Comparison of ENCODE assay signal across 9 mouse cellular contexts in the genomic region with DNA sequence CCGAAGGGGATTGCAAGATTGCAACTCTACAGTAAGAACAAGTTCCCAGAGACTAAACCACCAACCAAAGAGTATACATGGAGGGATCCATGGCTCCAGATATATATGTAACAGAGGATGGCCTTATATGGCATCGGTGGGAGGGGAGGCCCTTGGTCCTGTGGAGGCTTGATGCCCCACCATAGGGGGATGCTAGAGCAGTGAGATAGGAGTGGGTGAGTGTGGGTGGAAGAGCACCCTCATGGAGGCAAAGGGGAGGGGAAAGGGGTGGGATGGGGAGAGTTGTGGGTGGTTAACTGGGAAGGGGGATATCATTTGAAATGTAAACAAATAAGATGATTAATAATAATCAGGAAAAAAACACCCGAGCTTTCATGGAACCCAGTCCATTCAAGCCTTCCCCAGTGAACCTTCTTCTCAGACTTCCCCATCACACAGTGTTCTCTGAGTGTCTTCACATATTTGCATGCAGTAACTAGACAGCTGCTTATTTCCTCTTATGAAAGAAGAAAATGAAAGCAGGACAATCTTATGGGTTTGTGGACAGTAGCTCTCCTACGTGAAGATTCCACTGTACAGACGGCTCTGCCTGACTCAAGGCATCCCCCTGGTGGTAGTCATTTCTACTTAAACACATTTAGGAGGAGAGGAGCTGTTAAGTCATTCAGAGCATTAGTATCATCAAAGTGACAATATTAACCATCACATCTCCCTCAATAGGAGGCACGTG.
DNase-seq lines count a peak whose midpoint lies in the region; ATAC-seq and TF ChIP-seq lines count a peak whose summit lies in the region.
"Had no signal": no experiment of that assay in that cellular context is flagged by ENCODE, and none has a peak within 500 bp of the region (broad histone marks: within the 10 kb centered on the region; RNA-seq: fewer than 3 reads in every experiment).

No protein-coding gene starts in this region.

- no peaks in the 10 kb centered on the region for H3K79me2 ChIP-seq in MEL (ENCODE audit: control insufficient read depth, insufficient read depth, low read length, poor library complexity)

- no peak overlapping the region for H3K4me2 ChIP-seq in hindbrain, embryonic 11.5 days (replicated peaks; ENCODE audit: low read depth, low read length)
- no peak overlapping the region for H3K4me2 ChIP-seq in limb, embryonic 14.5 days (replicated peaks; ENCODE audit: low read depth, low read length, severe bottlenecking)
- no peak overlapping the region for H3K4me2 ChIP-seq in midbrain, postnatal 0 days (ENCODE audit: low read depth, low read length, poor library complexity, severe bottlenecking)
- H3K4me2 ChIP-seq: limb, embryonic 15.5 days had no signal

- peak; percentile 46 for DNase-seq in hindbrain, embryonic 11.5 days (ENCODE audit: low spot score)
- no peak for DNase-seq in hindbrain, embryonic 10.5 days (ENCODE audit: low spot score)
- DNase-seq in MEL (ENCODE audit: low read depth, low spot score) = peak; percentile 85
- peak; percentile 42 to 77 for DNase-seq in cerebellum, postnatal 25 days
- peak; percentile 68 for DNase-seq in heart, postnatal 4 days
- DNase-seq in limb, embryonic 14.5 days (ENCODE audit: low spot score) = peak; percentile 77
- DNase-seq in midbrain, postnatal 0 days (ENCODE audit: low spot score) = peak; percentile 89
- DNase-seq in urinary bladder, adult 18-20 months (ENCODE audit: low spot score in 2 of 2) = no peak

- no peak overlapping the region for H3K4me3 ChIP-seq in hindbrain, embryonic 11.5 days (ENCODE audit: low read depth, low read length)
- H3K4me3 ChIP-seq in hindbrain, embryonic 10.5 days = no peak overlapping the region
- H3K4me3 ChIP-seq in MEL (ENCODE audit: control insufficient read depth in 1 of 2, insufficient read depth in 1 of 2, low read depth in 2 of 2, low read length in 2 of 2) = no peak overlapping the region
- no peak overlapping the region for H3K4me3 ChIP-seq in limb, embryonic 14.5 days (replicated peaks; ENCODE audit: low read length)
- no peak overlapping the region for H3K4me3 ChIP-seq in midbrain, postnatal 0 days (ENCODE audit: low read depth, low read length)
- H3K4me3 ChIP-seq: limb, embryonic 15.5 days had no signal

- no peaks in the 10 kb centered on the region for H3K27me3 ChIP-seq in hindbrain, embryonic 11.5 days (ENCODE audit: control insufficient read depth, insufficient read depth, low read length)
- H3K27me3 ChIP-seq in hindbrain, embryonic 10.5 days (ENCODE audit: insufficient read depth, poor library complexity, severe bottlenecking) = no peaks in the 10 kb centered on the region
- no peaks in the 10 kb centered on the region for H3K27me3 ChIP-seq in MEL (ENCODE audit: control insufficient read depth in 1 of 2, insufficient read depth in 2 of 2, low read length in 2 of 2)
- no peaks in the 10 kb centered on the region for H3K27me3 ChIP-seq in limb, embryonic 14.5 days (ENCODE audit: control insufficient read depth, insufficient read depth, low read length)
- no peaks in the 10 kb centered on the region for H3K27me3 ChIP-seq in midbrain, postnatal 0 days (ENCODE audit: insufficient read depth, low read length)
- H3K27me3 ChIP-seq: limb, embryonic 15.5 days had no signal

- no peaks in the 10 kb centered on the region for H3K9me3 ChIP-seq in hindbrain, embryonic 11.5 days (ENCODE audit: control insufficient read depth, low read length)
- no peaks in the 10 kb centered on the region for H3K9me3 ChIP-seq in hindbrain, embryonic 10.5 days
- H3K9me3 ChIP-seq in MEL (replicated peaks; ENCODE audit: insufficient read depth, low read length) = no peaks in the 10 kb centered on the region
- H3K9me3 ChIP-seq in limb, embryonic 14.5 days (ENCODE audit: control insufficient read depth, low read length) = no peaks in the 10 kb centered on the region
- H3K9me3 ChIP-seq in midbrain, postnatal 0 days (ENCODE audit: low read length) = no peaks in the 10 kb centered on the region
- H3K9me3 ChIP-seq: limb, embryonic 15.5 days had no signal

- H3K4me1 ChIP-seq in hindbrain, embryonic 11.5 days (replicated peaks; ENCODE audit: control insufficient read depth, insufficient read depth, low read length) = no peaks in the 10 kb centered on the region
- no peaks in the 10 kb centered on the region for H3K4me1 ChIP-seq in hindbrain, embryonic 10.5 days (replicated peaks)
- no peaks in the 10 kb centered on the region for H3K4me1 ChIP-seq in MEL (ENCODE audit: control insufficient read depth in 1 of 2, insufficient read depth in 2 of 2, low read length in 2 of 2)
- H3K4me1 ChIP-seq in limb, embryonic 14.5 days (ENCODE audit: control insufficient read depth, insufficient read depth, low read length) = no peaks in the 10 kb centered on the region
- H3K4me1 ChIP-seq in midbrain, postnatal 0 days (ENCODE audit: insufficient read depth, low read length) = no peaks in the 10 kb centered on the region

- no peaks in the 10 kb centered on the region for H3K36me3 ChIP-seq in hindbrain, embryonic 11.5 days (ENCODE audit: control insufficient read depth, insufficient read depth, low read length)
- H3K36me3 ChIP-seq in hindbrain, embryonic 10.5 days = 0 out of 2 replicates have a peak, but pooled peaks cover 4% of the 10 kb centered on the region
- H3K36me3 ChIP-seq in MEL (ENCODE audit: control insufficient read depth in 1 of 2, insufficient read depth in 2 of 2, low read length in 2 of 2) = no peaks in the 10 kb centered on the region
- H3K36me3 ChIP-seq in limb, embryonic 14.5 days (ENCODE audit: control insufficient read depth, insufficient read depth, low read length) = no peaks in the 10 kb centered on the region
- no peaks in the 10 kb centered on the region for H3K36me3 ChIP-seq in midbrain, postnatal 0 days (ENCODE audit: insufficient read depth, low read length)

- 0 out of 2 replicates have a peak, but pooled peaks have one; percentile 42 for ATAC-seq in hindbrain, embryonic 11.5 days (ENCODE audit: low FRiP score)
- 0 out of 2 replicates have a peak, but pooled peaks have one; percentile 49 for ATAC-seq in limb, embryonic 14.5 days (ENCODE audit: low FRiP score, low read depth)
- peak; percentile 80 for ATAC-seq in midbrain, postnatal 0 days (ENCODE audit: low FRiP score)

- TF ChIP-seq POLR2A in MEL (IDR thresholded peaks at IDR 0.05; ENCODE audit: control insufficient read depth in 1 of 2, insufficient read depth in 1 of 2, low read depth in 1 of 2, low read length in 2 of 2, poor library complexity in 1 of 2) = no peak
- TF ChIP-seq POLR2A in limb, embryonic 14.5 days (IDR thresholded peaks at IDR 0.05; ENCODE audit: borderline replicate concordance, extremely low read depth, insufficient read depth, insufficient read length) = no peak

- peak; percentile 89 for TF ChIP-seq RAD21 in MEL (IDR thresholded peaks at IDR 0.05; ENCODE audit: low read depth, low read length)

- no peak overlapping the region for H3K9ac ChIP-seq in hindbrain, embryonic 11.5 days (ENCODE audit: low read depth, low read length)
- H3K9ac ChIP-seq in MEL (ENCODE audit: control insufficient read depth, low read depth, low read length, poor library complexity, severe bottlenecking) = no peak overlapping the region
- no peak overlapping the region for H3K9ac ChIP-seq in limb, embryonic 14.5 days (ENCODE audit: low read depth, low read length, severe bottlenecking)
- H3K9ac ChIP-seq in midbrain, postnatal 0 days (replicated peaks; ENCODE audit: low read length, poor library complexity, severe bottlenecking) = no peak overlapping the region
- H3K9ac ChIP-seq: limb, embryonic 15.5 days had no signal

- 74% methylated on average over 6 of the region's 6 CpGs for WGBS in hindbrain, embryonic 11.5 days
- WGBS in hindbrain, embryonic 10.5 days = 73% methylated on average over 6 of the region's 6 CpGs
- WGBS in limb, embryonic 14.5 days = 64% methylated on average over 6 of the region's 6 CpGs
- WGBS in midbrain, postnatal 0 days = 55% methylated on average over 6 of the region's 6 CpGs

- no peak for TF ChIP-seq EP300 in MEL (IDR thresholded peaks at IDR 0.05; ENCODE audit: low read depth in 1 of 2, low read length in 2 of 2)

- peak; percentile 53 to 94 (median 68) for TF ChIP-seq CTCF in MEL (IDR thresholded peaks at IDR 0.05 in 2 of 3, conservative IDR thresholded peaks at IDR 0.05 in 1 of 3; ENCODE audit: control insufficient read depth in 1 of 3, insufficient read depth in 1 of 3, low read depth in 2 of 3, low read length in 3 of 3, poor library complexity in 1 of 3, severe bottlenecking in 1 of 3)
- TF ChIP-seq CTCF in midbrain, postnatal 0 days (IDR thresholded peaks at IDR 0.05) = peak; percentile 95

- H3K27ac ChIP-seq in hindbrain, embryonic 11.5 days (ENCODE audit: low read depth, low read length) = no peak overlapping the region
- H3K27ac ChIP-seq in hindbrain, embryonic 10.5 days = no peak overlapping the region
- no peak overlapping the region for H3K27ac ChIP-seq in MEL (ENCODE audit: control insufficient read depth, low read depth, low read length)
- no peak overlapping the region for H3K27ac ChIP-seq in limb, embryonic 14.5 days (replicated peaks; ENCODE audit: low read depth, low read length)
- no peak overlapping the region for H3K27ac ChIP-seq in midbrain, postnatal 0 days (ENCODE audit: low read depth, low read length)
- H3K27ac ChIP-seq: limb, embryonic 15.5 days had no signal

TF ChIP-seq in MEL, 35 proteins besides CTCF, POLR2A, EP300 and RAD21:
- TF ChIP-seq ZC3H11A (IDR thresholded peaks at IDR 0.05; ENCODE audit: low read depth, low read length) = peak; percentile 94
- peak; percentile 100 for TF ChIP-seq SMC3 (IDR thresholded peaks at IDR 0.05; ENCODE audit: low read depth, low read length)
- no peak for TF ChIP-seq TBP (IDR thresholded peaks at IDR 0.05; ENCODE audit: low read depth, low read length)

Comparison
In these comparisons a context has a peak if more than half of its experiments do, and no peak if none do; other contexts are left out.
1. DNase-seq: peak in hindbrain, embryonic 11.5 days (single experiment), MEL (single experiment), cerebellum, postnatal 25 days (2 of 2), heart, postnatal 4 days (single experiment), limb, embryonic 14.5 days (single experiment) and midbrain, postnatal 0 days (single experiment); none in hindbrain, embryonic 10.5 days (single experiment) and urinary bladder, adult 18-20 months (0 of 2).
2. Peak in every context shown above with its lines, with median percentiles within 50 percentile points of each other: ATAC-seq.